Mouse (Mus musculus): Measurements from ENCODE around the gene Sema4a.

GRCm38 (mm10) chr3:88460029-88460428 lies 953 bp downstream of the Sema4a start:
- no peak for TF ChIP-seq CTCF (IDR thresholded peaks at IDR 0.05; ENCODE audit: low read depth)
- TF ChIP-seq EP300 (IDR thresholded peaks at IDR 0.05; ENCODE audit: low read depth), result no peak

Data from heart, postnatal 0 days (tissue).